Mouse (Mus musculus): ENCODE data around the gene Bex3. TPM values are rescaled to one million over a fixed set of nuclear protein-coding genes. Genes with fewer than 3 reads are reported as not detected.
A peak's percentile ranks its signal among the peaks of the same experiment; 100 is the strongest.
"Not testable (repeated sequence)": the region's sequence is repeated elsewhere in the genome, so short reads cannot be mapped to it uniquely, and the experiment has no call there.

The Bex3 gene
- polyA plus RNA-seq, 1 experiment from 2014 or later: 205 TPM

- no peak overlapping the region for H3K4me3 ChIP-seq (ENCODE audit: low read depth, low read length)
- peaks cover 3% of the 10 kb centered on the region for H3K4me1 ChIP-seq (ENCODE audit: control insufficient read depth, low read depth, low read length)
- H3K27me3 ChIP-seq (ENCODE audit: control insufficient read depth, insufficient read depth, low read depth, low read length): no peaks in the 10 kb centered on the region
- no peak overlapping the region for H3K9ac ChIP-seq (ENCODE audit: low read depth, low read length)
- no peaks in the 10 kb centered on the region for H3K9me3 ChIP-seq (replicated peaks; ENCODE audit: control insufficient read depth, low read length)
- 32% methylated on average over 6 of the region's 6 CpGs for WGBS (ENCODE audit: insufficient replicate concordance)
- H3K36me3 ChIP-seq (ENCODE audit: control insufficient read depth, insufficient read depth): no peaks in the 10 kb centered on the region; the same call in 1 of the 2 replicates
- ATAC-seq (ENCODE audit: low read depth): peak; percentile 87
- H3K27ac ChIP-seq (ENCODE audit: low read length): peak overlapping the region; percentile 25; the same call in 1 of the 2 replicates
- H3K4me2 ChIP-seq (ENCODE audit: low read depth, low read length): peak overlapping the region; percentile 3; the same call in 1 of the 2 replicates
These were observed 17.9 kb upstream of the Bex3 start for GRCm38 (mm10) chrX:136252023-136252729.

DNA sequence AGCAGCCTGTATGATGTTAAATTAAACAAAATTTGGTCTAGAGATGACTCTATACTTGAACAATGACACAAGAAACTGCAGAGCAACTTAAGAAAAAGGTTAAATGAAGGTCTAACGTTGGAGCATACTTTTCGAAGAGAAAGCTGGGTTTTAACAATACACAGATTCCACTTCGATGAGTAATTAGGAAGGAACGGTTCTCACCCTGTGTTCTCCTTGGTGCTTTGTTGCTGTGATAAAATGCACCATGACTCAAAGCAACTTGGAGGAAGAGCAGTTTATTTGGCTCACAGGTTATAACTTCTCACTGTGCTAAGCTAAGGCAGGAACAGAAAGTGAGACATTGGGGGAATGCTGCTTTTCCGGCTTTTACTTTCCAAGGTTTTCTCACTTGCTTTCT, 2.3 kb upstream of the Bex3 start:
- ATAC-seq (ENCODE audit: low read depth): no peak
- H3K4me1 ChIP-seq (ENCODE audit: control insufficient read depth, low read depth, low read length): no peaks in the 10 kb centered on the region
- WGBS (ENCODE audit: insufficient replicate concordance): 63% methylated on average over 5 of the region's 5 CpGs

DNA sequence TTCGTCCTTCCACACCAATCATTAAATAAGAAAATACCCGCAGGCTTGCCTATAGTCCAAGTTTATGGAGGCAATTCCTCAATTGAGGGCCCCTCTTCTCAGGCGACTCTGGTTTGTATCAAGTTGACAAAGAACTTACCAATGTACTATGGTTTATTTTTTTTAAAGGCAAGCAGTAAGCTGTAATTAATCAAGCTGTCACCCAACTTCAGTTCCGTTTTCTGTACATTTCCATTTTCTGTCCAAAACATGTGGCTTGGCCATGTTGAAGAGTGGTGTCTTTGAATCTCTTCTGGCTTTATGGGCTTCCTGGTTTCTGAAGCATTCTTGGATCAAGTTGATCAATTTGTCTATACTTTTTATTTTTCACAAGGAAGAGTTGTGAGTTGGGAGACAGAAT, 1.9 kb upstream of the Bex3 start:
- Histone ChIP-seq H3K4me3 (ENCODE audit: low read depth, low read length) (no peak overlapping the region), H3K27me3 (ENCODE audit: control insufficient read depth, insufficient read depth, low read depth, low read length) (no peaks in the 10 kb centered on the region), H3K36me3 (ENCODE audit: control insufficient read depth, insufficient read depth) (no peaks in the 10 kb centered on the region), H3K9me3 (replicated peaks; ENCODE audit: control insufficient read depth, low read length) (no peaks in the 10 kb centered on the region), H3K27ac (ENCODE audit: low read length) (no peak overlapping the region), H3K9ac (ENCODE audit: low read depth, low read length) (no peak overlapping the region), H3K4me1 (ENCODE audit: control insufficient read depth, low read depth, low read length) (no peaks in the 10 kb centered on the region), H3K4me2 (ENCODE audit: low read depth, low read length) (no peak overlapping the region)
- ATAC-seq (ENCODE audit: low read depth): no peak
- WGBS (ENCODE audit: insufficient replicate concordance): 54% methylated on average over 4 of the region's 4 CpGs

More for the DNA sequence above, 2.3 kb upstream of the Bex3 start:
- H3K9me3 ChIP-seq (replicated peaks; ENCODE audit: control insufficient read depth, low read length): no peaks in the 10 kb centered on the region
- H3K9ac ChIP-seq (ENCODE audit: low read depth, low read length): no peak overlapping the region
- H3K27ac ChIP-seq (ENCODE audit: low read length): no peak overlapping the region
- no peak overlapping the region for H3K4me3 ChIP-seq (ENCODE audit: low read depth, low read length)
- H3K36me3 ChIP-seq (ENCODE audit: control insufficient read depth, insufficient read depth): no peaks in the 10 kb centered on the region
- no peak overlapping the region for H3K4me2 ChIP-seq (ENCODE audit: low read depth, low read length)
- no peaks in the 10 kb centered on the region for H3K27me3 ChIP-seq (ENCODE audit: control insufficient read depth, insufficient read depth, low read depth, low read length)

- not testable (repeated sequence) for H3K9me3 ChIP-seq (replicated peaks; ENCODE audit: control insufficient read depth, low read length); H3K27me3 ChIP-seq (ENCODE audit: control insufficient read depth, insufficient read depth, low read depth, low read length); H3K36me3 ChIP-seq (ENCODE audit: control insufficient read depth, insufficient read depth); H3K27ac ChIP-seq (ENCODE audit: low read length); H3K4me1 ChIP-seq (ENCODE audit: control insufficient read depth, low read depth, low read length)
- Histone ChIP-seq H3K4me2 (ENCODE audit: low read depth, low read length) (peak overlapping the region; percentile 50), H3K4me3 (ENCODE audit: low read depth, low read length) (peak overlapping the region; percentile 52), H3K9ac (ENCODE audit: low read depth, low read length) (peak overlapping the region; percentile 28; the same call in 1 of the 2 replicates)
- 16% methylated on average over 18 of the region's 60 CpGs for WGBS (ENCODE audit: insufficient replicate concordance)
- peak; percentile 12 for ATAC-seq (ENCODE audit: low read depth)
These were observed 499 bp downstream of the Bex3 start for GRCm38 (mm10) chrX:136270393-136271111.

- no peak for ATAC-seq (ENCODE audit: low read depth)
These were observed 4.5 kb downstream of the Bex3 start for GRCm38 (mm10) chrX:136274542-136274941.

GRCm38 (mm10) chrX:136275386-136275785, 5.3 kb downstream of the Bex3 start:
- no peak for ATAC-seq (ENCODE audit: low read depth)

More at GRCm38 (mm10) chrX:136274542-136274941, 4.5 kb downstream of the Bex3 start:
- Histone ChIP-seq H3K4me3 (ENCODE audit: low read depth, low read length) (no peak overlapping the region), H3K27ac (ENCODE audit: low read length) (no peak overlapping the region), H3K9me3 (replicated peaks; ENCODE audit: control insufficient read depth, low read length) (no peaks in the 10 kb centered on the region), H3K27me3 (ENCODE audit: control insufficient read depth, insufficient read depth, low read depth, low read length) (no peaks in the 10 kb centered on the region), H3K4me2 (ENCODE audit: low read depth, low read length) (no peak overlapping the region), H3K9ac (ENCODE audit: low read depth, low read length) (no peak overlapping the region), H3K36me3 (ENCODE audit: control insufficient read depth, insufficient read depth) (no peaks in the 10 kb centered on the region), H3K4me1 (ENCODE audit: control insufficient read depth, low read depth, low read length) (no peaks in the 10 kb centered on the region)
- WGBS (ENCODE audit: insufficient replicate concordance): 27% methylated on average over 3 of the region's 3 CpGs

GRCm38 (mm10) chrX:136277577-136277976, 7.5 kb downstream of the Bex3 start:
- Histone ChIP-seq H3K9me3 (replicated peaks; ENCODE audit: control insufficient read depth, low read length) (no peaks in the 10 kb centered on the region), H3K4me1 (ENCODE audit: control insufficient read depth, low read depth, low read length) (no peaks in the 10 kb centered on the region), H3K4me3 (ENCODE audit: low read depth, low read length) (no peak overlapping the region), H3K27me3 (ENCODE audit: control insufficient read depth, insufficient read depth, low read depth, low read length) (no peaks in the 10 kb centered on the region), H3K9ac (ENCODE audit: low read depth, low read length) (no peak overlapping the region), H3K4me2 (ENCODE audit: low read depth, low read length) (no peak overlapping the region), H3K36me3 (ENCODE audit: control insufficient read depth, insufficient read depth) (no peaks in the 10 kb centered on the region), H3K27ac (ENCODE audit: low read length) (no peak overlapping the region)
- ATAC-seq (ENCODE audit: low read depth): no peak
- WGBS (ENCODE audit: insufficient replicate concordance): 63% methylated on average over 7 of the region's 7 CpGs

More at GRCm38 (mm10) chrX:136275386-136275785, 5.3 kb downstream of the Bex3 start:
- Histone ChIP-seq H3K4me3 (ENCODE audit: low read depth, low read length) (no peak overlapping the region), H3K27me3 (ENCODE audit: control insufficient read depth, insufficient read depth, low read depth, low read length) (no peaks in the 10 kb centered on the region), H3K9ac (ENCODE audit: low read depth, low read length) (no peak overlapping the region), H3K4me2 (ENCODE audit: low read depth, low read length) (no peak overlapping the region), H3K4me1 (ENCODE audit: control insufficient read depth, low read depth, low read length) (no peaks in the 10 kb centered on the region), H3K36me3 (ENCODE audit: control insufficient read depth, insufficient read depth) (no peaks in the 10 kb centered on the region), H3K27ac (ENCODE audit: low read length) (no peak overlapping the region), H3K9me3 (replicated peaks; ENCODE audit: control insufficient read depth, low read length) (no peaks in the 10 kb centered on the region)
- WGBS (ENCODE audit: insufficient replicate concordance): 49% methylated on average over 3 of the region's 3 CpGs

- Histone ChIP-seq H3K27ac (ENCODE audit: low read length) (no peak overlapping the region), H3K9ac (ENCODE audit: low read depth, low read length) (no peak overlapping the region), H3K4me1 (ENCODE audit: control insufficient read depth, low read depth, low read length) (no peaks in the 10 kb centered on the region), H3K36me3 (ENCODE audit: control insufficient read depth, insufficient read depth) (no peaks in the 10 kb centered on the region), H3K4me2 (ENCODE audit: low read depth, low read length) (no peak overlapping the region), H3K4me3 (ENCODE audit: low read depth, low read length) (no peak overlapping the region), H3K27me3 (ENCODE audit: control insufficient read depth, insufficient read depth, low read depth, low read length) (no peaks in the 10 kb centered on the region), H3K9me3 (replicated peaks; ENCODE audit: control insufficient read depth, low read length) (no peaks in the 10 kb centered on the region)
- ATAC-seq (ENCODE audit: low read depth): no peak
These were observed 8.3 kb downstream of the Bex3 start for GRCm38 (mm10) chrX:136278401-136278800.

DNA sequence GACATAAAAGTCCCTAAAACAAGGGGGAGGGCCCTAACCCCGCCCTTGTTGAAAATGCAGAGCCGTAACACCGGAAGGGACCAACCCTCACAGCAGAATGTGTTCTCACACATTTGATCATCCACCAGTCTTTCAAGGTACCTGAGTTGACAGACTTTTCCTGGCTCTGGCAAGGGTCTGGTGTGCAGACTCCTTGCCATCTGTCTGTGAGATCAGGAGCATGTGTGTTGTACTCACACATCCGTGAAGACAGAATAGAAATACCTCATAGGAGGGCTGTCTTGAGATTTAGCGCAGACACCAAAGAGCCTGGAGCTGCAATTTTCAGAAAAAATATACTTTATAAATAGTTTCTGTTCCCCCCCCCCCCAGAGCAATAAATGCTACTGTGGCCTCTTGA, 9.4 kb downstream of the Bex3 start:
- no peak overlapping the region for H3K27ac ChIP-seq (ENCODE audit: low read length)
- H3K9me3 ChIP-seq (replicated peaks; ENCODE audit: control insufficient read depth, low read length): no peaks in the 10 kb centered on the region
- no peaks in the 10 kb centered on the region for H3K4me1 ChIP-seq (ENCODE audit: control insufficient read depth, low read depth, low read length)
- H3K36me3 ChIP-seq (ENCODE audit: control insufficient read depth, insufficient read depth): no peaks in the 10 kb centered on the region
- H3K4me3 ChIP-seq (ENCODE audit: low read depth, low read length): no peak overlapping the region
- no peak overlapping the region for H3K4me2 ChIP-seq (ENCODE audit: low read depth, low read length)
- ATAC-seq (ENCODE audit: low read depth): no peak
- H3K9ac ChIP-seq (ENCODE audit: low read depth, low read length): no peak overlapping the region
- 65% methylated on average over 5 of the region's 5 CpGs for WGBS (ENCODE audit: insufficient replicate concordance)
- no peaks in the 10 kb centered on the region for H3K27me3 ChIP-seq (ENCODE audit: control insufficient read depth, insufficient read depth, low read depth, low read length)
